Mouse (Mus musculus) testis, adult 2 months (tissue): ENCODE results near the gene Tktl1. TPM values are rescaled to one million over a fixed set of nuclear protein-coding genes. Genes with fewer than 3 reads are reported as not detected.

Source experiments
- H3K27ac ChIP-seq: fragments of 200-500 bp; 2 replicates; pipeline ENCODE4 v1.5.1; 2012; ENCODE audit warnings: low read depth, low read length; ENCODE audit not compliant: control insufficient read depth, insufficient read depth
- H3K27me3 ChIP-seq: fragments of 200-500 bp; 2 replicates; pipeline ENCODE4 v1.6.1; 2012; ENCODE audit warnings: mild to moderate bottlenecking, low read length, moderate library complexity; ENCODE audit not compliant: control insufficient read depth, insufficient read depth
- H3K36me3 ChIP-seq: fragments of 200-500 bp; 2 replicates; pipeline ENCODE4 v1.6.1; 2012; ENCODE audit warnings: mild to moderate bottlenecking, low read length; ENCODE audit not compliant: control insufficient read depth, insufficient read depth
- H3K4me1 ChIP-seq: fragments of 200-500 bp; 2 replicates; pipeline ENCODE4 v1.6.1; 2012; ENCODE audit warnings: low read length; ENCODE audit not compliant: control insufficient read depth, insufficient read depth
- H3K4me3 ChIP-seq: fragments of 200-500 bp; 2 replicates; pipeline ENCODE4 v1.5.1; 2012; ENCODE audit warnings: low read depth, mild to moderate bottlenecking, low read length, moderate library complexity, mixed read lengths; ENCODE audit not compliant: control insufficient read depth
- CTCF ChIP-seq: fragments of 200-500 bp; IDR thresholded peaks from 2 replicates; pipeline ENCODE4 v1.5.1; 2012; ENCODE audit warnings: low read depth, mild to moderate bottlenecking, inconsistent platforms, low read length, moderate library complexity; ENCODE audit not compliant: control insufficient read depth, insufficient read depth, insufficient replicate concordance
- POLR2A ChIP-seq: fragments of 200-500 bp; IDR thresholded peaks from 2 replicates; pipeline ENCODE4 v1.6.1; 2012; ENCODE audit warnings: low read depth, mild to moderate bottlenecking, inconsistent platforms, low read length, moderate library complexity; ENCODE audit not compliant: control insufficient read depth
- polyA plus RNA-seq: library from polyadenylated mRNA; depleted of rRNA; stranded (reverse); fragments of >200 nt; gene quantifications from 2 replicates; pipeline ENCODE4 v1.2.3, GENCODE M21; 2012; rRNA removed

Tktl1 gene
- polyA plus RNA-seq, 1 experiment, result 6.8 TPM

GRCm38 (mm10) chrX:74246213-74246681 is 69.2 kb downstream of the Tktl1 start:
- H3K27ac ChIP-seq, result peak overlapping the region; percentile 75
- H3K27me3 ChIP-seq, result no peaks in the 10 kb centered on the region
- H3K36me3 ChIP-seq, result no peaks in the 10 kb centered on the region
- peak overlapping the region; percentile 84 for H3K4me3 ChIP-seq
- TF ChIP-seq CTCF (no peak), POLR2A (peak; percentile 49; the same call in 1 of the 2 replicates)
- H3K4me1 ChIP-seq, result peaks cover 4% of the 10 kb centered on the region

GRCm38 (mm10) chrX:74246693-74247092 is 69.6 kb downstream of the Tktl1 start:
- peak overlapping the region; percentile 62; the same call in 1 of the 2 replicates for H3K27ac ChIP-seq
- no peaks in the 10 kb centered on the region for H3K36me3 ChIP-seq
- no peaks in the 10 kb centered on the region for H3K27me3 ChIP-seq
- TF ChIP-seq POLR2A, result no peak
- no peak for TF ChIP-seq CTCF
- H3K4me3 ChIP-seq, result peak overlapping the region; percentile 75
- peaks cover 4% of the 10 kb centered on the region for H3K4me1 ChIP-seq

GRCm38 (mm10) chrX:74248651-74249050 is 71.6 kb downstream of the Tktl1 start:
- Histone ChIP-seq H3K27ac (peak overlapping the region; percentile 18; the same call in 1 of the 2 replicates), H3K4me3 (peak overlapping the region; percentile 78), H3K36me3 (no peaks in the 10 kb centered on the region), H3K27me3 (no peaks in the 10 kb centered on the region), H3K4me1 (peaks cover 4% of the 10 kb centered on the region)
- TF ChIP-seq CTCF (no peak), POLR2A (no peak)

GRCm38 (mm10) chrX:74249615-74250014 is 72.6 kb downstream of the Tktl1 start, which contains the start of gene Flna:
Gene Flna (minus strand): TSS chrX:74249820.
- Histone ChIP-seq H3K27ac (peak within 1 kb of the TSS; percentile 68), H3K4me3 (peak within 1 kb of the TSS; percentile 78)
- TF ChIP-seq POLR2A, result 0 out of 2 replicates have a peak, but pooled peaks have one; percentile 36
- no peak for TF ChIP-seq CTCF

GRCm38 (mm10) chrX:74254153-74254887 is 77.3 kb downstream of the Tktl1 start, which contains the start of gene Emd:
Gene Emd (plus strand): TSS chrX:74254687.
- peak within 1 kb of the TSS; percentile 95 for H3K4me3 ChIP-seq
- H3K27me3 ChIP-seq, result no peaks in the 10 kb centered on the region
- no peaks in the 10 kb centered on the region for H3K36me3 ChIP-seq
- TF ChIP-seq CTCF (no peak), POLR2A (peak; percentile 73)
- peaks cover 2% of the 10 kb centered on the region; the same call in 1 of the 2 replicates for H3K4me1 ChIP-seq
- H3K27ac ChIP-seq, result peak within 1 kb of the TSS; percentile 95

More at GRCm38 (mm10) chrX:74249615-74250014, 72.6 kb downstream of the Tktl1 start, which contains the start of gene Flna:
- Histone ChIP-seq H3K4me1 (peaks cover 4% of the 10 kb centered on the region), H3K36me3 (no peaks in the 10 kb centered on the region), H3K27me3 (no peaks in the 10 kb centered on the region)

- no peaks in the 10 kb centered on the region for H3K27me3 ChIP-seq
- peak overlapping the region; percentile 95 for H3K4me3 ChIP-seq
- H3K4me1 ChIP-seq, result peaks cover 2% of the 10 kb centered on the region; the same call in 1 of the 2 replicates
- H3K27ac ChIP-seq, result peak overlapping the region; percentile 95
- H3K36me3 ChIP-seq, result no peaks in the 10 kb centered on the region
- TF ChIP-seq POLR2A, result no peak; the same call in 1 of the 2 replicates
- TF ChIP-seq CTCF, result no peak
These were observed 78.0 kb downstream of the Tktl1 start for GRCm38 (mm10) chrX:74254888-74255565.

- Histone ChIP-seq H3K36me3 (no peaks in the 10 kb centered on the region), H3K4me1 (peaks cover 2% of the 10 kb centered on the region; the same call in 1 of the 2 replicates), H3K4me3 (no peak overlapping the region), H3K27me3 (no peaks in the 10 kb centered on the region), H3K27ac (no peak overlapping the region)
- TF ChIP-seq CTCF, result no peak
- no peak for TF ChIP-seq POLR2A
These were observed 80.7 kb downstream of the Tktl1 start for GRCm38 (mm10) chrX:74257746-74258145.

Other genes starting within 250 kb of the Tktl1 start
- gene Renbp, start 246.4 kb upstream of the Tktl1 start, polyA plus RNA-seq, result 2.1 and 3.1 TPM in 2 replicates
- gene Hcfc1, start 210.9 kb upstream of the Tktl1 start, polyA plus RNA-seq, result 10.7 and 13.8 TPM in 2 replicates
- 12.8 and 17.0 TPM in 2 replicates for gene Irak1, start 153.3 kb upstream of the Tktl1 start, polyA plus RNA-seq
- gene Opn1mw, start 49.8 kb upstream of the Tktl1 start, polyA plus RNA-seq, result not detected in 2 replicates
- 0.74 and 0.76 TPM in 2 replicates for gene Mecp2, start 41.9 kb upstream of the Tktl1 start, polyA plus RNA-seq
- 1.2 and 1.7 TPM in 2 replicates for gene Tex28, start 9.4 kb upstream of the Tktl1 start, polyA plus RNA-seq
- gene Flna, start 72.6 kb downstream of the Tktl1 start, polyA plus RNA-seq, result 49.6 and 96.4 TPM in 2 replicates
- 29.9 and 33.6 TPM in 2 replicates for gene Emd, start 77.4 kb downstream of the Tktl1 start, polyA plus RNA-seq
- gene Rpl10, start 93.6 kb downstream of the Tktl1 start, polyA plus RNA-seq, result 85.8 and 143 TPM in 2 replicates
- gene Taz, start 104.7 kb downstream of the Tktl1 start, polyA plus RNA-seq, result 17.4 and 20.0 TPM in 2 replicates
- gene Dnase1l1, start 105.1 kb downstream of the Tktl1 start, polyA plus RNA-seq, result 1.7 and 1.8 TPM in 2 replicates
- 40.3 and 41.6 TPM in 2 replicates for gene Atp6ap1, start 119.8 kb downstream of the Tktl1 start, polyA plus RNA-seq
- gene Gdi1, start 127.7 kb downstream of the Tktl1 start, polyA plus RNA-seq, result 18.0 and 19.7 TPM in 2 replicates
- 1.4 and 1.9 TPM in 2 replicates for gene Fam50a, start 135.8 kb downstream of the Tktl1 start, polyA plus RNA-seq
- 1.9 and 2.1 TPM in 2 replicates for gene Plxna3, start 151.8 kb downstream of the Tktl1 start, polyA plus RNA-seq
- gene Lage3, start 176.4 kb downstream of the Tktl1 start, polyA plus RNA-seq, result 7.0 and 7.3 TPM in 2 replicates
- 11.5 and 13.2 TPM in 2 replicates for gene Ubl4a, start 196.0 kb downstream of the Tktl1 start, polyA plus RNA-seq
- gene Slc10a3, start 196.1 kb downstream of the Tktl1 start, polyA plus RNA-seq, result 6.2 and 9.0 TPM in 2 replicates
- 5.6 and 6.5 TPM in 2 replicates for gene Fam3a, start 216.0 kb downstream of the Tktl1 start, polyA plus RNA-seq
- gene Ikbkg, start 216.0 kb downstream of the Tktl1 start, polyA plus RNA-seq, result 2.1 and 2.9 TPM in 2 replicates